Mouse (Mus musculus): ENCODE data around the gene Enah. TPM values are rescaled to one million over a fixed set of nuclear protein-coding genes. Genes with fewer than 3 reads are reported as not detected.

Gene Enah
- polyA plus RNA-seq, 1 experiment: not detected

DNA sequence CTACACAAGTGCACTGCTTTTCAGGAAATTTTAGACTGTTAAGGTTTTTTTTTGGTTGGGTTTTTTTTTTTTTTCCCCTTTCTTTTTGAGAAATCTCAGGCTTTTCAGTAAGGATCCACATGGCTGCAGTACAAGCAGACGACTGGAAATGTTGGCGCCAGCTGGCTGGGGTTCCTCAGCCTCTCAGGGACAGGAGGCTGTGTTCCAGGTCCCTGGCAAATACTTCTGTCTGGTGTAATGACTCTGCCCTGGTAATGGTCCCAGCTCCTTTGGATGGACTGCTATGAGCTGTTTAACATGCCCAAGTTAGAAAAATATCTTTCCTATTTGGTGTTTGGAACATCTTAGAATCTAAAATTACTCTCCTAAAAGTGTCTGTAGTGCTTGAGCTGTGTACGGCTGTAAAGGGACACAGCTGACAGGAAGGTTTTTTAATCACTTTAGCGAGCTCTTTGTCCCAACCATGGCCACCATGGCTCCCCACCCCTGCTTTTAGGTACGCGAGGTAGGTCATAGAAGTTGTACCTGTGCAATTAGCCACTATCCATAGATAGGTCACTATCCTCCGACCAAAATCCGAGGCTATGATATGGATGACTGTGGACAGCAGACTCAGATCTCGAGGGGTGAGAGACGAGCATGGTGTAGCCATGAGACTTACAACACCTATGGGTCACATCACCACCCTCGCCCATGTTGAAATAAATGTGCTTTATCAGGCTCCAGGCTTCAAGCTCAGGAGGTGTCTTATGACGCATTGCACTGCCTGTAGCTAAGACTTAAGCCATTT lies 168.1 kb downstream of the Enah start:
- no peak for TF ChIP-seq GATA1 (IDR thresholded peaks at IDR 0.05; ENCODE audit: low read length)

DNA sequence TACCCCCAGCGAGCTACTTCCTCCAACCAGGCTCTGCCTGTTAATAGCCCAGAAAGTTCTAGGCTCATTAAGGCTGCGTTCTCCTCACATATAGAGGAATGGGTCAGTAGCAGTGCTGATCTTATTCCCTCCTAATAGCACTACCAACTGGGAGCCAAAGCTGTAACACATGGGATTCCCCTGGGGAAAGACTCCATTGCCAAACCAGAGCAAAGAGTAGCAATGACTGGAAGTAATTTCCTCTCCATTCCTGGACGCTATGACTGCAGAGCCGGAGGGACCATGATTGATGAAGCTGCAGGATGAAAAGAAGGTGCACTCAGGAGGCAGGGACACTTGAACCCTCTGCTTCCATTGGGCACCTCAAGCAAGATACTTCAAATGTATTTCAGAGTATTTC lies 169.3 kb downstream of the Enah start:
- TF ChIP-seq GATA1 (IDR thresholded peaks at IDR 0.05; ENCODE audit: low read length): no peak

DNA sequence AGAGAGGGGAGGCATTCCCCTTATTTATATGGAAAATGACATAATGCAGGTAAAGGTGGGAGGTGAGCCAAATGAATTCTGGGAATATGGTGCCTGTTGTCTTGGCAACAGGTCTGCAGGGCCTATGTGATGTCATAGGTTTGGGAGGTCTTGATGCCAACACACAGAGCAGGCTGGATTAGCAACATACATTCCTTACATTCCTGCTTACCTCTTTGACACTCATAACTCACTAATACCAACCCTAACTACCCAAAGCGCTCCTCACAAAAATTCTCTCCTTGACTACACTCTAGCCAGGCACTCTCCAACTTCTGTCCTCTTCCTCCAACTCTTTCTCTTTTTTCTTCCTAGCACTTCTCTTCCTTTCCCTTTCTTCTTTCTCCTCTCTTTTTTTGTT lies 171.6 kb downstream of the Enah start:
- no peak for TF ChIP-seq GATA1 (IDR thresholded peaks at IDR 0.05; ENCODE audit: low read length)

DNA sequence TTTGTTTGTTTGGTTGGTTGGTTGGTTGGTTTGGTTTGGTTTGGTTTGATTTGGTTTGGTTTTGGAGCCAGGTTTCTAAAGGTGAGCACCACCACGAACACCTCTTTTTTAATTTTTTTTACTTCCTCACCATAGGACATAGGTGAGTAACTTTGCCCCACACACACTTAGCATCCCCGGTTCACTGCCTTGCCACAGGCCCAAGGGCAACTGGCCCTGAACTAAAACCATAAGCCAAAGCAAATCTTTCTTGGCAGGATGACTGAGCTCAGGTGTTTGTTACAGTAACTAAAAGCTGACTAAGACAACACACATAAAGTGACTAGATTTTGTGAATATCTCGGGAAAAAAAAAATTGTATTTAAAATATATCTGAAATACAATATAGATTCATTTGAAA lies 172.4 kb downstream of the Enah start:
- TF ChIP-seq GATA1 (IDR thresholded peaks at IDR 0.05; ENCODE audit: low read length): no peak

Other genes with a start within 250 kb of the Enah start
- 63.8 and 78.4 TPM in 2 replicates for gene Lbr, start 176.9 kb downstream of the Enah start, polyA plus RNA-seq (2012)
- 37.1 and 47.7 TPM in 2 replicates for gene Srp9, start 104.7 kb upstream of the Enah start, polyA plus RNA-seq (2012)
- gene Vmn1r1, start 144.5 kb upstream of the Enah start, polyA plus RNA-seq (2012): 0.02 TPM in 1 of 2 replicates, not detected in the other

Measured in G1E-ER4 (cell line).